Mouse (Mus musculus) layer of hippocampus, adult 9-11 months (tissue): Measurements from ENCODE around the gene Slamf7.
A peak's percentile ranks its signal among the peaks of the same experiment; 100 is the strongest.
"Not testable (repeated sequence)": the region's sequence is repeated elsewhere in the genome, so short reads cannot be mapped to it uniquely, and the experiment has no call there.

Experiments used
- DNase-seq: peaks from one replicate; pipeline ENCODE4 v3.0.0; 2022

Gene Slamf7

DNA sequence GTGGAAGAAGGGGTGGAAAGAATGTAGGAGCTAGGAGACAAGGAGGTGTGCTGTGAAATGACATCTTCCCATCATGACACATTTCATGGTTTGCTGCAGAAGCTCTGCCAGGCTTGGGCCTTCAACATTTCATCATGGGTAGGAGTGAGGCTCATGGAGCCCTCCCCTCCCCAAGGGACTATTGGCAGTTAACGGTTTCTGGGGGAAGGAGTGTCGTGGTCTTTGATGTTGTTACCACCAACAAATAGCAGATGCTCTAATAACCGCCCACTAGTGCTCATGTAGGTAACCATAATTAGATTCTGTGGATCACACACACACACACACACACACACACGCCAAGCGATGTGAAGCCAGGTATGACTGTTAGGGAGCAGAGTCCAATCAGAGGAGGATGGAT is at the start of gene Slamf7:
TSS of gene Slamf7 (minus strand) at position 302 of the 400 bp plus-strand sequence.
- DNase-seq: no peak

DNA sequence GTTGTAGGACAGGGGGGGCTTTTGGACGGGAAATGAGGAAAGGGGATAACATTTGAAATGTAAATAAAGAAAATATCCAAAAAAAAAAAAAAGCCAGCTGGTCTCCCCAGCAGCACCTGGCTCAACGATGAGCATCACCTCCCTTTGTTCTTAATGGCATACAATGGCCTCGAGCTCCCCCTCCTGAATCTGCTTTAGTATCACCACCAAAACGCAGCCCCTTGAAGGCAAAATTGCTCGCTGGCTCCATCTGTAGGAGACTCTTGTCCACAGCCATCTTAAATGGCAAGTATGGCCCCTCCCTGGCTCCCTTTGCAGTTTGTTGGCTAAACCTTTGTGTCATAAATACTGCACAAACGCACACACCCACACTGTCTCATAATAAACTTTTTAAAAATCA is 46.1 kb upstream of the Slamf7 start:
- DNase-seq: peak; percentile 26

DNA sequence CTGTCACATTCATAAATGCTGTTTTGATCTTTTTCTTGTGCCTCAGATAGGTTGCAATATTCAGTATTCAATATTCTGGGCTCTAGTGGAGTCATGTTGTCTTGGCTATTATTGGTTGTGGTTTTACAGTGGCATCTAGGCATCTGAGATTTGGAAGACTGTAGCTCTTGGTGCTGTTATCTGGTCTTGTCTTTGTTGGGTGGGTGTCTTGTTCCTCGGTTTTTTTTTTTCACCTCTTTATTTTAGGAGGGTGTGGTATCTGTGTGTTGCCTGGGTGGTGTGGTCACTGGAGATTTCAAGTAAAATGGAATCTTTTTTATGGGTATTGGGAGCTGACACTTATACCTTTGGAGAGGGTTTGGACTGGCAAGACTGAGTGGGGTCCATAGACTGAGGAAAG is 41.1 kb upstream of the Slamf7 start:
- DNase-seq: no peak

- no peak for DNase-seq
Observed at GRCm38 (mm10) chr1:171687320-171687719, 34.5 kb upstream of the Slamf7 start.

DNA sequence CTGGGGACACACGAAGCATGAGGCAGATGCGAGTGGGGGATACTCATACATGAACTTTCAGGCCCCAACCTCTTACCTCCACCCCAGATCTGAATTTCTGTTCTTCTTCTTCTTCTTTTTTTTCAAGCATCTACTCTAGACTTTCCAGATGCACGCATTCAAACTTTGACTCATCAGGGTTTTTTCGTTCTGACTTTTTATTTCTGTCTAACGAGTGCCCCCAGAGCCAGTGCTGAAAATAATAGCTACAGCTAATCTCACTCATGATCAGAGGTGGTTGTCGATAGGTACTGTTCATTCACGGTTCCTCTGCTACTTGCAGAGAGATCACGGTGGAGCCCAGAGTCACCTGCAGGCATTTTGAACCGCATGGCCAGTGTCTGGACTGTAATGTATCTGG is 32.1 kb upstream of the Slamf7 start:
- no peak for DNase-seq

DNA sequence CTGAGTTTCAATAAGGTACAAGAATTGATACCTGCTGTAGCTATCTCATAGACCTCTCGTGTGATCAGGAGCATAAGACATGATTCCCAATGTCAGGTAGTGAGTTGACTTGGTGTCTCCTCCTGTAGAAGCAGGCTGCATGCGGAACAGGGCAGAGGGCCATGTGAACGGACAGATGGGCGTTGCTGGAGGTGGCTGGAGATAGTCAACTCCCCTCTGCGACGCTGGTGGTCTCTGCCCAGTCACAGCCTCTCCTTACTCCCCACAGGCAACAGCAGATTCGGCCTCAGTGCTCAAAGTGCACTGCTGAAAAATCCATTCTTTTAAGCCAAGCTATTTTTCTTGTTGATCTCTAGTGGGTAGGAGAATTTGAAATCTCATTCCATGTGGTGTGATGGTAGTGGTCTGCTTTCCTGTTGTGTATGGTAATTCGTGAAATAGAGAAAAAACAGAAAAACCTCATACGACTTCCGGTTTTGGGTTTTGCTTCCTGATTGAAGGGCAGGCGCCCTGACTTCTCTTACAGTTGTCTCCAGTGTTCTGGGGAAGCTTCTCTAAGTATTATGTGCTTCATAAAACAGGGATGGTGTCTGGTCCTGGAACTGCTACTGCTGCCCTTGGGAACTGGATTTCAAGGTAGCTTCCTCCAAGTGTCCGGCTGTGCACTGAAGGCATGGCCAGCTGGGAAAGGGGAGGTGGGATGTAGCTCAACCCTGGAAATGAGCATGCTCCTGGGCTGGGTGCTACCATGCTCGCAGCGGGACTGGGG is 28.9 kb upstream of the Slamf7 start, which contains the start of gene Cd48:
TSS of gene Cd48 (plus strand) at position 479 of the 769 bp plus-strand sequence.
- no peak for DNase-seq

DNA sequence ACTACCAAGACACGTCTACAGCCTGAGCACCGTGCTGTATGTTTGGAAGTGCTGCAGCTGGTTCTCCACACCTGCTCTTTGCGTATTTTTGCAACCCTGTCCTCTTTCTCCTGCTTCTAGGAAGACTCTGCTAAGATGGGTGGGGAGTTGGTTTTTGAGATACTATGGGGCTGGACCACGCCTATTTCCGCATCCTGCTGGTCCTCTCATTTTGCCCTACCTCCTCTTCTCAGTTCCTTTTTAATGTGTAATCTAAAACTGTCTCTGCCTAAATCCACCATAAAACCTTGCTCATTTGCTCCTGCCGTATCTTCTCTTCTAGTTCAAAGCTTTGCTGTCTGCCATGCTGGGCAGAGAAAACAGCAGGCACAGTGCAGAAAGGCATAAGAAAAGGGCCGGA is 28.2 kb upstream of the Slamf7 start:
- no peak for DNase-seq

DNA sequence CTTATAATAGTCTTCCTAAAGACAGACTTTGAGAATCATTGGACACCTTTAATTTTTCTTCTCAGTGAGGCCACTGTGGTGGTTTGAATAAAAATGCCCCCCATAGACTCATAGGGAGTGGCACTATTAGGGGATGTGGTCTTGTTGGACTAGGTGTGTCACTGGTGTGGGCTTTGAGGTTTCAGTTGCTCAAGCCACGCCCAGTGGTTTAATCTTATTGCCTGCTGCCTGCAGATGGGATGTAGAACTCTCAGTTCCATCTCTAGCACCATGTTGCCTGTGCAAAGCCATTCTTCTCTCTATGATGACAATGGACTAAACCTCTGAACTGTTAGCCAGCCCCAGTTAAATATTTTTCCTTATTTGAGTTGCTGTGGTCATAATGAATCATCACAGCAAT is 24.9 kb upstream of the Slamf7 start:
- no peak for DNase-seq

GRCm38 (mm10) chr1:171674467-171674866 is 21.6 kb upstream of the Slamf7 start:
- no peak for DNase-seq

DNA sequence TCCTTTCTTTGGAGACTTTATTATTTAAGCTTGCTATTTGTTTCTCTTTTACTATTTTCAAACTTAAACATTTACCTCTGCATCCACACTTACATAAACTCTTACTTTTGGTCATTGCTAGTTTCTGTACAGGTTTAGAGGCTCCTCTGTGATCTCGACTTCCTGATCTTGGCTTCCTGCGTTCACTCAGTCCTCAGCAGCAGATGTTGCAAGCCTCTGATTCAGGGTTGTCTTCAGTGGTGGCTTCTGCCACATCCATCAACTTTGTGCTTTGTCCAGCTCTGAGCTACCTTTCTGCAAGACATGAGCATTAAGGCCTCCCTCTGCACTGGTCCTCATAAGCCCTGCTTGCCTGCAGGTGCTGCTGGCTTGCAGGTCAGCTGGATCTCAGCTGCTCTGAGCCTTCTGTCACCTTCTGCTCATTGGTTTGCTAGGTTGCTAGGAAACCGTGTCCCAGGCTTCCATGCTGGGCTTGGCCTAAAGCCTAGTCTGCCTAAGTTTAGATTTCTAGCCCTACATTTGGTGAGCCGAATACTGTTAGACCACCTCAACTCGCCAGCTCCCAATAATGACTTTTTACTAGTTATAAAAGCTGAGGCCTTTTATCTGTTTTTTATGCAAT is 20.1 kb upstream of the Slamf7 start:
- DNase-seq: peak; percentile 68

GRCm38 (mm10) chr1:171672451-171672850 is 19.6 kb upstream of the Slamf7 start:
- not testable (repeated sequence) for DNase-seq

DNA sequence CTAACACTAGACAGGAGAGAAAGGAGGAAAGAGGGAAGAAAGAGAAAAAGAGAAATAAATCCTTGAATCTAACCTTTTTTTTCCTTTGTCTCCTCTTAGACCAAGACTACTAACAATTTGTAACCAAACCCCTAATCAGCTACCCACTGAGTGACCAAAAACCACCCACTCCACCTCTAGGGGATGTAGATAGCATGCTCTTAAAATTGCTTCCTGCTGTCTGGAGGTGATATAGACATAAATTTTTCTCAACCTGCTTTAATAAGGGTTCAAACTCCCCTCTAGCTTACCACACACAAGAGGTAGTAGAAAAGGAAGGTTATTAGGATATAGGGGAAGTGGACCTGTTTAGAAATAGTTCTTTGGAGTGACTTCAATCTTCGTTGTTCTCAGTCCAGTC is 14.3 kb upstream of the Slamf7 start:
- no peak for DNase-seq

DNA sequence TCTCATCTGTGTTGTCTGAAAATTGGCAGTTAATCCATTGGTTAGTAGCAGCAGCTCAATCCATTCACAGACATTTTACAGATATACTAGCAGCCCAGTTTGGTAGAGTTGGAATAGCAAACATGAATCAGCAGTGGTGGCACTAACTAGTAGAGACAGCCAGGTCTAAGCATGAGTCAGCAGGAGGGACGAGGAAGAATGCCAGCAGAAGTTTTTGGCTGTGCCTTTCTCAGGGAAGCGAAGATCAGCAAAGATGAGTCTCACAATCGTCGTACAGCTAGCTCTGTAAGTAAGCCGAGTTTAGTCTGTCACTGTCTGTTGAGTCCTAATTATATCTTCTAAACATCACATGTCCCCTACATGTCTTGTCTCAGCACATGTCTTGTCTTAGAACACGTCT is 13.5 kb upstream of the Slamf7 start:
- DNase-seq: no peak

GRCm38 (mm10) chr1:171663757-171664156 is 10.9 kb upstream of the Slamf7 start:
- no peak for DNase-seq

- DNase-seq: no peak
Observed at GRCm38 (mm10) chr1:171661482-171661881, 8.6 kb upstream of the Slamf7 start.

DNA sequence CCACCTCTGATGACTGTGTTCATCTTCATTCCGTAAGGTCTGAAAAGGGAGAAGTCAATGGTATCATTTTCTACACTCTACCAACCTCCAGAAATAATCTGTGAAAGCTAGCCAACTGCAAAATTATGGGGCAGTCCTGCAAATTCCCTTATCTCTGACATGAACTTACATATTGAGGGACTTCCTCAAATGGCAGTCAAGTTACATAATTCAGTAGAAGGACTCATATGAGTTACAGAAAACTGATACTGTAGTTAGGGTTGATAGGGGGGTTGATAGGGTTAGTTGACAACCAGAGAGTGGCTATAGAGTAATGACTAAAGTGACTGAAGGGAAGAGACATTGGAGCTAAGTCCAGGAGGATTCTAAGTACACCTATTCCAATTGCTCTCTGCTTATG is 7.6 kb upstream of the Slamf7 start:
- DNase-seq: no peak

- DNase-seq: peak; percentile 43
Observed at GRCm38 (mm10) chr1:171658561-171658991, 5.7 kb upstream of the Slamf7 start.

DNA sequence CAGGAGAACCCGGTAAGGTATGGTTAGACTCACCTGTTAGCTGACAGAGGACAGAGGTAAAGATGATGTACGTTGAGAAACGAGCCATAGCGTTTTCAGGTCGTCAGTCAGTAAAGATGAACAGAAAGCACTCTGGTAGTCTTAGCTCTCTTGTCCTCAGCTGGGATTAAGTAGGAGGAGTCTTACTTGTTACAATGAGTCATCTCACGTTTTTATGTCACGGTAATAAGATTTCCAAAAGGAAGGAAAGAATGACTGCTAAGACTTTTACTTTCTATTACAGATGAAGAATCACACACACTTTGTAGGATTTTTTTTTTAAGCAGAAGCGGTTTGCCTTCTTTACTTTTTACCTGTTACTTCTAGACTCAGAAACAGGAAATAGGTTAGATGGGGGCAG is 4.0 kb downstream of the Slamf7 start:
- no peak for DNase-seq

DNA sequence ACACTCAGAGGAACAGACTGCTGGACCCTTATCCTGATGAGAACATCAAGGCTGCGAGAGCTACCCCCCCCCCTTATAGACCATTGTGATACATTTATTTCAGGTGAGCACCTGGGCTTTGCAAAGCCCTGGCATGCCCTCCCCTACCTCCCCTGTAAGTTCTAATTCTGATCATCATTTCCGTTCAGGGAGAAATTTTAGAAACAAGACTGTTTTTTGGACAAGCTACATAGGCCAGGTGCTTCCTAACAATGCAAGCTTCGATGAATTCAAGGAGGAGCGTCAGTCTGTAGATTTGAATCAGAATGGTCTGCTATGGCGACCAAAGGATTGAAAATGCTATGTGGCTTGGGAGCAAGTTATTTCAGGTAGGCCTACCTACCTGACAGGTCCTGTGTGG is 5.1 kb downstream of the Slamf7 start:
- DNase-seq: no peak

- no peak for DNase-seq
Observed at GRCm38 (mm10) chr1:171646429-171646940, 6.3 kb downstream of the Slamf7 start.

- no peak for DNase-seq
Observed at GRCm38 (mm10) chr1:171643612-171644011, 9.2 kb downstream of the Slamf7 start.

DNA sequence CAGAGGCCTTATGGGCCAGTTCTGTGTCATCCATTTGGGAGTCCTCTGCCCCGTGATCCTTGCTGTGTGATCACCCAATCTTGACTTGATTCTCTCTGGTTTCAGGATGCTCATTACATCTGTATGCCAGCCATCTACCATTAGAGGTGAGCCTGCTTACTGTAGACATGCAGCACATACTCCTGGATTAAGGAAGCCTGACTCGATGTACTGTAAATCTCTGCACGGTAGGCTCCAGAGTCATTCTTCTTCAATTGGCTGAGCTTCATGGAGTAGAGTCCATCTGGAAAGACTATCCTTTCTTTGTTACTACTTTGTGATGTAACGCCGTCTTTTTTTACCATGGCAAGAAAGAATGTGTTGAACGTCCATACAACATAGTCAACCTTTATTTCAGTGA is 12.0 kb downstream of the Slamf7 start:
- no peak for DNase-seq

- no peak for DNase-seq
Observed at GRCm38 (mm10) chr1:171638686-171639085, 14.1 kb downstream of the Slamf7 start.

DNA sequence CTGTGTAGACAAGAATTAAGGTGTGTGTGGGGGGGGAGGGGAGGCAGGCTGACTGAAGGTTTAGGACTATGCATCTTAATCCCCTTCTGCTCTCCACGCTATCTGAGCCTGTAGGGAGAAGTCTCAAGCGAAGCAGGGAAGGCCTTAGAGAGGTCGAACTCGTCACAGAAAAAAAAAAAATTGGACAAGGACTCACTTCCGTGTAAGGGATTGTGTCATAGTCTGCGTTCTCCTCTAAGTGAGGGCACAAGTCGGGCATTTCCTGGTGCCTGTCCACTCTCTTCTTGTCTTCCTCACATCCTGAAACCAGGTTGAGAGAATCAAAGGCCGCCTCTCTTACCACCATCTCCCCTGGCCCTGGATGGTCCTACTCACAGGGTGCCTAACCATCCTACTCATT is 15.7 kb downstream of the Slamf7 start:
- DNase-seq: peak; percentile 43
